Mouse (Mus musculus) urinary bladder, postnatal 0 days (tissue): ENCODE data around the gene Nmnat1. TPM values are rescaled to one million over a fixed set of nuclear protein-coding genes. Genes with fewer than 3 reads are reported as not detected.

Source experiments
- polyA plus RNA-seq: library from polyadenylated mRNA; unstranded; fragments of >200 nt; fragmentation: Nextera tagmentation; extraction: Ambion mirVana; gene quantifications from 2 replicates; pipeline ENCODE4 v1.2.1, GENCODE M21; 2015

The Nmnat1 gene
- 9.2 and 9.7 TPM in 2 replicates for polyA plus RNA-seq

DNA sequence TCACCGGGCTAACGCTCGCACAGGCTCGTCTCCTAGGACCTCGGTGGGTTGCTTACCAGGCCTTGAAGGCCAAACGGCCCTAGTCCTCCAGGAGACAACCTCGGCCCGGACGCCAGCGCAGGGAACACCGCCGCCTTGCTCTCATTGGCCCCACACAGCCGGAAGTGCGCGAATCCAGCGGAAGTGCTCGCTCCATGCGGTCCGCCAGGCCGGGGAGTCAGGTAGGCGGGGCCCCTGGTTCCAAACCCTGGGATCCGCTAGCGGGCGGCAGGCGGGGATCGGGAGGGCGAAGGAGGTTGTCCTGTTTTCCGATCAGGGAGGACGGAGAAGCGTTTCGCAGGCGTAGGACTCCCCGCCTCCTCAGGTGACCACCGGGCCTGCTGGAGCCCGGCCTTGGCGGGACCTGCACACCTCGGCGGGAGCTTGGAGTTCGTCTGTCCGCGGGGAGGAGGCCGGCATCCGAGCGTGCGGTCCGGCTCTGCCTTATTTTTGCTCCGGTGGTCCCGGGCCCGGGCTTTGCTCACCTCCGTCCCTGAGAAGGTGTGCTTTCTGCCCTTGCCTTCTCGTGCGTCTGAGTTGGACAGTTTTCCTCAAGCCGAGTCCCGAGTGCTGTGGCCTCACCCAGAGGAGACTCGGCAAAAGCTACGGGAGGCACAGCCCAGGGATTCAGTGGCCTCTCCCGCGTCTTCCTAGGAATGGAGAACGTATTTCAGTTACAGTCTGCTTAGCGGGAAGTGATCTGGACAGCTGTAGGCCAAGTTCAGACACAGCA, at the start of gene Nmnat1, which contains the start of gene Lzic:
Nmnat1 (minus strand) TSS at position 150 of the 772 bp plus-strand sequence.
Lzic (plus strand) TSS at position 177 of the 772 bp plus-strand sequence.

DNA sequence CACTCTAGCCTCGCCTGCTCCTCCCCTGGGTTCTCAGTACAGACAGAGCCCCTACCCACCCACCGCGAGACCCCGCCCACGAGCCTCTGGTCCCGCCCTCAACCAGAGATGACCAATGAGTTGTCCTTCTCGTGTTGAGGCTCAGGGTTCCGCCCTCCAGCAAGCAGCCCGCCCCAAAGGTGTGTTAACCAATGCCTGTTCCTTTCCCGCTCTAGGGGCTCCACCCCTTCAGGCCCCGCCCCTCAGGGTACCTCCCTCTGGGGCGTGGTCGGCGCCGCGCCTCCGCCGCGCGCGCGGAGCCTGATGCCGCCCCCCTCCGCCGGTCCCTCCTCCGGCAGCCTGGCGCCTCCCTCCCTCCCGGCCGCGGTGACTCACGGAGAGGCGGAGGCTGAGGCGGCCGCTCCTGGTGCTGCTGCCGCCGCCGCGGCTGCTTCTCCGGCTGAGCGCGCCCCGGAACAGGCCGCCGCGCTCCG, 32.9 kb upstream of the Nmnat1 start, which contains the start of gene Ctnnbip1:
Ctnnbip1 (plus strand) TSS at position 369 of the 473 bp plus-strand sequence.

DNA sequence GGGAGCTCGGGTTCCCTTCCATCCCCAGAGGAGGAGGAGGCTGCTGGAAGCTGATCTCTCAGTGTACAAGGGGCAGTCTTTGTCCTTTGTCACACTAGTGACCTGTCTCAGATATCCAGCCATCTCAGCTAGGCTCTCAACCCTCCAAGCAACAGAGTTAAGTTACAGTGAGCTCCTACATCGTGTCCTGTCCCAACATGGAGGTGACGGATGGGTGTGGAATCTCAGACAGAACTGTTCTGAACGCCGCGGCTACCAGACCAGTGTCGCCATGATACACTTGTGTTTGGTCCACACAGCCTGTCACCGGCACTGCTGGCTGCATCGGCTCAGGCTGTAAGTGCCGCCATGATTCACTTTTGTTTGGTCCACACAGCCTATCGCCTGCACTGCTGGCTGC, 7.9 kb downstream of the Nmnat1 start, which contains the start of gene Tmem274:
Tmem274 (plus strand) TSS at position 301 of the 400 bp plus-strand sequence.

DNA sequence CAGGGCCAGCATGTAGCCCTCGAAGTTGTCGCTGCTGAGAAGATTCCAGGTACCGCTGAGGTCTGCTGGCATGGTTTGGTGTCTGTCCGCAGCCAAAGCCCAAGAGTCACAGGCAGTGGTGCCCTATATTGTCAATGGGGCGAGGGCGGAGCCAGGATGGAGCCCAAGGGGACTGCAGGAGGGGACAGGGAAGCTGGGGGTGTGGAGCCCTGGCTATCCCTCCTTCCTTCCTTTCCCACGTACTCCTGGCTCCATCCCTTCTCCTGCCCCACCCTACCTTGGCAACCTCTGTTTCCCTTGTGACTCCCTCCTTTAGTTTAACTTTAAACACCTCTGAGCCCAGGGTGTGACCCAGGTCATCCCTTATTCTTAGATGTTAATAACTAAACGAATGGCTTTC, 30.1 kb downstream of the Nmnat1 start, which contains the start of gene Rbp7:
Rbp7 (minus strand) TSS at position 100 of the 400 bp plus-strand sequence.

DNA sequence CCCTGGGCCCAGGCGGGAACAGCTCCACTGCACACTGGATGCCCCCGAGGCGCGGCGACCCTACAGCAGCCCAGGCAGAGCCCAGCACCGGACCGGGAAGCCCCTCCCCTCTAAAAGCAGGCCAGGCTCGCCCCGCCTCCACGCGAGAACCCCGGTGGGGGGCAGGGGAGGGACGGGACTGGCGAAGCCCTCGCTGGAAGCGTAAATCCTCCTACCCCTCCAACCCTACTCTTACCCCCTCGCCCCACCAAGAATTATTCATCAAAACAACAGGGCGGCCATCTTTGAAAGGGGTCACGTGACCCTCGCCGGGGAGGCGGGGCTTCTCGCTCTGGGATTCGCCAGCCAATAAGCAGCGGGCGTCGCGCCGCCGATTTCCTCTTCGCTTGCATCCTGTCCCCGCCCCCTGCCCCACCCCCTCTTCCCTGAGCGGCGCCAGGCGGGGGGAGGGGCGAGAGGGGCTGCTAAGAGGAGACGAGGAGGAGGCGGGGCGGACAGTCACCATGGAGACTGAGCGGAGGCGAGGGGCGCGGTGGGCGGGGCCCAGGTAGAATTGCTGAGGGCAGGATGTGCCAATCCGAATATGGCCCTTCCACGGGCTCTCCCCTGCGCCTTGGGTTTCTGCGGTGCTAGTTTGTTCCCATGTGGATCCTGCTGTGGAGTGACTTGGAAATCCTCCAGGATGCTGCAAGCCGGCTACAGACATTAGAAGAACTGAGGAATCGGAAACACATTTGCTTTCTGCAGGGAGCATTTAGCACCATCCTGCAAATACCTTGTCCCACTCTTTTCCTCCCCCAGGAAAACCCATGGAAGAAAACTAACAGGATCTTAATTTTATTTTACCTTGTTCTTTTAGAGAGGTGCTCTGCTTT, 58.4 kb downstream of the Nmnat1 start, which contains the start of gene Ube4b:
Ube4b (minus strand) TSS at position 425 of the 875 bp plus-strand sequence.

Other genes with a start within 250 kb of the Nmnat1 start
- 18.1 and 24.7 TPM in 2 replicates for gene Kif1b, start 177.5 kb downstream of the Nmnat1 start, polyA plus RNA-seq
- 19.8 and 20.5 TPM in 2 replicates for gene Ube4b, start 58.5 kb downstream of the Nmnat1 start, polyA plus RNA-seq
- 0.51 and 1.5 TPM in 2 replicates for gene Rbp7, start 30.2 kb downstream of the Nmnat1 start, polyA plus RNA-seq
- not detected in 2 replicates for gene Tmem274, start 7.8 kb downstream of the Nmnat1 start, polyA plus RNA-seq
- 26.0 and 28.8 TPM in 2 replicates for gene Lzic, start within 50 bp of the Nmnat1 start, polyA plus RNA-seq
- 28.6 and 34.1 TPM in 2 replicates for gene Ctnnbip1, start 33.0 kb upstream of the Nmnat1 start, polyA plus RNA-seq
- gene Clstn1, start 101.3 kb upstream of the Nmnat1 start, polyA plus RNA-seq: 28.8 and 32.3 TPM in 2 replicates
- gene Pik3cd, start 217.4 kb upstream of the Nmnat1 start, polyA plus RNA-seq: 5.0 and 5.1 TPM in 2 replicates